Mouse (Mus musculus) lung, postnatal 0 days (tissue): ENCODE data around the gene Vstm2a. TPM values are rescaled to one million over a fixed set of nuclear protein-coding genes. Genes with fewer than 3 reads are reported as not detected.

Experiments used
- ATAC-seq: fragments of 200-750 bp; cut with Nextera tagmentation; 2 replicates; pipeline ENCODE4 v1.8.0; 2017; ENCODE audit warnings: moderate library complexity
- DNase-seq: peaks from one replicate; pipeline ENCODE4 v3.0.0-alpha.2; 2016; ENCODE audit warnings: low spot score
- H3K27ac ChIP-seq: fragments of 300-500 bp; sonication (generic); 2 replicates; pipeline ENCODE4 v1.5.1; 2014; ENCODE audit warnings: antibody characterized with exemption, mild to moderate bottlenecking, low read length, mixed read lengths
- H3K27me3 ChIP-seq: fragments of 300-500 bp; sonication (generic); replicated peaks from 2 replicates; pipeline ENCODE4 v1.6.1; 2014; ENCODE audit warnings: low read length, mixed read lengths; ENCODE audit not compliant: insufficient read depth
- H3K36me3 ChIP-seq: fragments of 300-500 bp; sonication (generic); 2 replicates; pipeline ENCODE4 v1.6.1; 2014; ENCODE audit warnings: low read length, mixed read lengths; ENCODE audit not compliant: insufficient read depth
- H3K4me1 ChIP-seq: fragments of 300-500 bp; sonication (generic); 2 replicates; pipeline ENCODE4 v1.6.1; 2014; ENCODE audit warnings: antibody characterized with exemption, low read depth, low read length, mixed read lengths; ENCODE audit not compliant: insufficient read depth
- H3K4me2 ChIP-seq: fragments of 300-500 bp; sonication (generic); replicated peaks from 2 replicates; pipeline ENCODE4 v1.6.1; 2014; ENCODE audit warnings: low read depth, mild to moderate bottlenecking, low read length, moderate library complexity, mixed read lengths
- H3K4me3 ChIP-seq: fragments of 300-500 bp; sonication (generic); 2 replicates; pipeline ENCODE4 v1.5.1; 2014; ENCODE audit warnings: low read depth, low read length
- H3K9ac ChIP-seq: fragments of 300-500 bp; sonication (generic); replicated peaks from 2 replicates; pipeline ENCODE4 v1.6.1; 2014; ENCODE audit warnings: low read depth, mild to moderate bottlenecking
- H3K9me3 ChIP-seq: fragments of 300-500 bp; sonication (generic); 2 replicates; pipeline ENCODE4 v1.6.1; 2016; ENCODE audit warnings: low read length, mixed read lengths
- CTCF ChIP-seq: IDR thresholded peaks from 2 replicates; pipeline ENCODE4 v1.5.1; 2016; ENCODE audit warnings: antibody characterized with exemption, mild to moderate bottlenecking
- EP300 ChIP-seq: IDR thresholded peaks from 2 replicates; pipeline ENCODE4 v1.6.1; 2016; ENCODE audit warnings: antibody characterized with exemption, mild to moderate bottlenecking, control low read depth
- WGBS: fragments of 180-500 bp; shearing (Covaris S2); extraction: QIAGEN DNeasy Blood & Tissue Kit; methylation state at CpG from one replicate; pipeline ENCODE4 v1.1.7; 2014; 5-methylcytosine and 5-hydroxymethylcytosine counted together
- polyA plus RNA-seq: library from polyadenylated mRNA; unstranded; fragments of >200 nt; fragmentation: Nextera tagmentation; extraction: Ambion mirVana; gene quantifications from 2 replicates; pipeline ENCODE4 v1.2.1, GENCODE M21; 2015

Vstm2a gene
- polyA plus RNA-seq, 1 experiment from 2014 or later = 0.43 TPM

DNA sequence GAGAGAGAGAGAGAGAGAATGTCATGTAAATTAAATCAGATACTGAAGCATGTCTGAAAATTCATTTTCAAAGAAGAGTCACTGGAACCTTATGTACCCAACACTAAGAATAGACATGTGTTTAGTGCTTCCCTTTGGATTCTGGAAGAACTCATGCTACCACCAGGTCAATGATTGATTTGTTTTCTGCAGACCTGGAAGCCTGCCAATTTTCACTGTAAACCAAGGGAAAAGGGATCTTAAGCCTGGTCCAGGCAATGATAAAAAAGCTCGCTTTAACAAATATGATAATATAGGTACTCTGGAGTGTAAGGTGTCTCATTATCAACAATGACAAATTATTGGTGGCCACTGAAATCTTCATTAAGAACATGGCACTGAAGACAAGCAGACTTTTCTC, 32.9 kb downstream of the Vstm2a start:
- Histone ChIP-seq H3K9me3 (no peaks in the 10 kb centered on the region), H3K27me3 (no peaks in the 10 kb centered on the region), H3K4me2 (no peak overlapping the region), H3K4me3 (no peak overlapping the region), H3K36me3 (no peaks in the 10 kb centered on the region), H3K4me1 (no peaks in the 10 kb centered on the region), H3K27ac (no peak overlapping the region), H3K9ac (no peak overlapping the region)
- TF ChIP-seq EP300 = no peak
- TF ChIP-seq CTCF = no peak
- DNase-seq = no peak
- ATAC-seq = no peak
- WGBS = 50% methylated on average over 1 of the region's 1 CpGs

DNA sequence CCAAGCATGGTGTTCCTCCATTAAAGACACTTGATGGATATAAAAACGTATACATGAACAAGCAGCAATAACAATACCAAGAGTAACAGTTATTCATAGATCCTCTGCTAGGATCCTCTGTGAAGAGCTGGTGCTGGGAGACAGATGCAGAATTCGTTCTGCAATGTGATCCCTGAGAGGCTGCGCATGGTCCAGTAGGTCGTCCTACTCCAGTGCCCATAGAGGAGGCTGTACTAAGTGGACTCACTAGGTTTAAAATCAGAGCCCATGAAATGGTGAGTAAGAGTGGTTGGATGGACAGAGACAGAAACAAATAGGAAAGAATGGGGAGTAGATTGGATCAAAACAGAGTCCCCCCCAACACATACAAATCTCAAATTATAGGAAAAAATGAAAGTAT, 35.4 kb downstream of the Vstm2a start:
- Histone ChIP-seq H3K4me2 (no peak overlapping the region), H3K9ac (no peak overlapping the region), H3K27ac (no peak overlapping the region), H3K36me3 (no peaks in the 10 kb centered on the region), H3K4me1 (no peaks in the 10 kb centered on the region), H3K27me3 (no peaks in the 10 kb centered on the region), H3K4me3 (no peak overlapping the region), H3K9me3 (no peaks in the 10 kb centered on the region)
- TF ChIP-seq EP300 (no peak), CTCF (no peak)
- no peak for DNase-seq
- no peak for ATAC-seq
- 73% methylated on average over 4 of the region's 4 CpGs for WGBS

GRCm38 (mm10) chr11:16296521-16296920, 39.0 kb downstream of the Vstm2a start:
- no peaks in the 10 kb centered on the region for H3K36me3 ChIP-seq
- no peaks in the 10 kb centered on the region for H3K9me3 ChIP-seq
- no peak for DNase-seq
- H3K4me1 ChIP-seq = no peaks in the 10 kb centered on the region
- no peak overlapping the region for H3K9ac ChIP-seq
- no peaks in the 10 kb centered on the region for H3K27me3 ChIP-seq
- TF ChIP-seq EP300 (no peak), CTCF (no peak)
- H3K4me3 ChIP-seq = no peak overlapping the region
- 41% methylated on average over 1 of the region's 1 CpGs for WGBS
- no peak overlapping the region for H3K4me2 ChIP-seq
- H3K27ac ChIP-seq = no peak overlapping the region
- no peak for ATAC-seq

GRCm38 (mm10) chr11:16299492-16299891, 42.0 kb downstream of the Vstm2a start:
- DNase-seq = no peak
- 40% methylated on average over 1 of the region's 1 CpGs for WGBS
- Histone ChIP-seq H3K9me3 (no peaks in the 10 kb centered on the region), H3K27ac (no peak overlapping the region), H3K27me3 (no peaks in the 10 kb centered on the region), H3K9ac (no peak overlapping the region), H3K4me3 (no peak overlapping the region), H3K36me3 (no peaks in the 10 kb centered on the region), H3K4me1 (no peaks in the 10 kb centered on the region), H3K4me2 (no peak overlapping the region)
- ATAC-seq = no peak
- TF ChIP-seq CTCF = no peak
- TF ChIP-seq EP300 = no peak

GRCm38 (mm10) chr11:16299960-16300359, 42.4 kb downstream of the Vstm2a start:
- H3K4me3 ChIP-seq = no peak overlapping the region
- DNase-seq = no peak

DNA sequence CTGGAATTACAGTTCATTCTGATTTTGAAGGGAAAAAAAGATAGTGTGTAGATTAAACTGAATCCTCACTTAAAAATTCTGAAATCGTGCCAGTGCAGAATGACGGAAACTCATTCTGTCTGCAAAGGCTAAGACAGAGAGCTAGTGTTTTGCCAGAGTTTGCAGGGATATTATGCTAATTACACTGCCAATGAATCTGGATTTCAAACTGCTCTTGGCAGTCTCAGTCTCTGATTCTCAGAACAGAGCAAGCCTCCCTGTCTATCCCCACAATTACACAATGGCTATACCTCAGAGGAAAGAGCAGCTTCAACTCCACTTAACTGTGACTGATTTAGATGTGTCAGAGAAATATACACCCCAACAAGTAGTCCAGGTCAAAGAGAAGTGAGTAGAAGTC, 43.2 kb downstream of the Vstm2a start:
- no peak for TF ChIP-seq EP300
- TF ChIP-seq CTCF = no peak
- no peak overlapping the region for H3K4me2 ChIP-seq
- ATAC-seq = no peak

More at GRCm38 (mm10) chr11:16299960-16300359, 42.4 kb downstream of the Vstm2a start:
- no peak for ATAC-seq
- no peaks in the 10 kb centered on the region for H3K9me3 ChIP-seq
- no peak overlapping the region for H3K9ac ChIP-seq
- no peak overlapping the region for H3K4me2 ChIP-seq
- TF ChIP-seq EP300 (no peak), CTCF (no peak)
- H3K27me3 ChIP-seq = no peaks in the 10 kb centered on the region
- H3K27ac ChIP-seq = no peak overlapping the region
- H3K36me3 ChIP-seq = no peaks in the 10 kb centered on the region
- WGBS = 43% methylated on average over 1 of the region's 1 CpGs
- H3K4me1 ChIP-seq = no peaks in the 10 kb centered on the region

DNA sequence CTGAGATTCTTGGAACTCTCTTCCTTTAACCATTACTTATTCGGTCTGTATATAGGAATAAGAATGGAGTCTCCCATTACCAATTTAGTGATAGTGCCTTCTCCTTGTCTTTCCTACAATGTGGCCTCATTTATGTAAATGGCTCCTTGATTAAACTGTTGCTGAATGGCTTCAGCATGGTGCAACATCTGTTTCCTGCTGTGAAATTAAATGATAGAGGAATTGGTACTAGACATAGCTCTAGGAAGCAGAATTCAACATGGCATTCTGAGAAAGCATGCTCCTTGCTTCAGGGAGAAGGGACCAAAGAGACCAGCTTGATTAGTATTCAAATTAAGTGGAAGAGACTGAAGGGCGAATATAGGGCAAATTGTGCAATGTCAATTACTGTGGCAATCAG, 57.6 kb downstream of the Vstm2a start:
- no peaks in the 10 kb centered on the region for H3K36me3 ChIP-seq
- no peak overlapping the region for H3K9ac ChIP-seq
- no peak overlapping the region for H3K4me3 ChIP-seq
- WGBS = 74% methylated on average over 2 of the region's 2 CpGs
- no peak for TF ChIP-seq CTCF
- TF ChIP-seq EP300 = no peak
- H3K4me1 ChIP-seq = no peaks in the 10 kb centered on the region
- H3K4me2 ChIP-seq = no peak overlapping the region
- no peaks in the 10 kb centered on the region for H3K27me3 ChIP-seq
- H3K27ac ChIP-seq = no peak overlapping the region
- DNase-seq (no peak), ATAC-seq (no peak)
- no peaks in the 10 kb centered on the region for H3K9me3 ChIP-seq

More for the DNA sequence above, 43.2 kb downstream of the Vstm2a start:
- Histone ChIP-seq H3K9me3 (no peaks in the 10 kb centered on the region), H3K4me3 (no peak overlapping the region), H3K27ac (no peak overlapping the region), H3K9ac (no peak overlapping the region), H3K4me1 (no peaks in the 10 kb centered on the region), H3K27me3 (no peaks in the 10 kb centered on the region), H3K36me3 (no peaks in the 10 kb centered on the region)
- 56% methylated on average over 2 of the region's 2 CpGs for WGBS
- no peak for DNase-seq
